Mouse (Mus musculus) brain, embryonic 14.5 days (tissue): ENCODE data around the gene Yjefn3.

Source experiments
- CTCF ChIP-seq: fragments of 200-500 bp; IDR thresholded peaks from 2 replicates; pipeline ENCODE4 v1.5.1; 2012; ENCODE audit warnings: inconsistent platforms, mild to moderate bottlenecking, moderate library complexity, borderline replicate concordance; ENCODE audit not compliant: insufficient read depth, insufficient read length; ENCODE audit errors: extremely low read depth
- POLR2A ChIP-seq: fragments of 200-500 bp; IDR thresholded peaks from 2 replicates; pipeline ENCODE4 v1.6.1; 2012; ENCODE audit warnings: mild to moderate bottlenecking, inconsistent platforms, borderline replicate concordance; ENCODE audit not compliant: poor library complexity, insufficient read depth, insufficient read length, severe bottlenecking; ENCODE audit errors: extremely low read depth

GRCm38 (mm10) chr8:69923986-69924385 lies 21.5 kb upstream of the Yjefn3 start:
- TF ChIP-seq POLR2A (no peak), CTCF (no peak)
